Mouse (Mus musculus) left cerebral cortex, adult 8-10 months (tissue): ENCODE measurements at regions not wholly inside any gene's neighbourhood (a gene's known extent, or its start where the extent isn't known, plus 50 kb on each side); places are given as distances from the start of the nearest gene placed in this dataset.

ENCODE experiments used
- DNase-seq, 2 experiments: peaks; one replicate each; pipeline ENCODE4 v3.0.0; 2022; ENCODE audit warnings: low spot score in 2 of 2

- DNase-seq = no peak
These were observed 137.2 kb downstream of the Gm815 start for GRCm38 (mm10) chr19:27022917-27023316.

- DNase-seq = no peak
These were observed 143.2 kb downstream of the Gm815 start for GRCm38 (mm10) chr19:27028834-27029233.

GRCm38 (mm10) chr19:27031030-27031700, 145.5 kb downstream of the Gm815 start:
- no peak for DNase-seq

GRCm38 (mm10) chr19:27032621-27033020, 146.9 kb downstream of the Gm815 start:
- no peak for DNase-seq

- DNase-seq = no peak
These were observed 152.6 kb downstream of the Gm815 start for GRCm38 (mm10) chr19:27038298-27038697.

DNA sequence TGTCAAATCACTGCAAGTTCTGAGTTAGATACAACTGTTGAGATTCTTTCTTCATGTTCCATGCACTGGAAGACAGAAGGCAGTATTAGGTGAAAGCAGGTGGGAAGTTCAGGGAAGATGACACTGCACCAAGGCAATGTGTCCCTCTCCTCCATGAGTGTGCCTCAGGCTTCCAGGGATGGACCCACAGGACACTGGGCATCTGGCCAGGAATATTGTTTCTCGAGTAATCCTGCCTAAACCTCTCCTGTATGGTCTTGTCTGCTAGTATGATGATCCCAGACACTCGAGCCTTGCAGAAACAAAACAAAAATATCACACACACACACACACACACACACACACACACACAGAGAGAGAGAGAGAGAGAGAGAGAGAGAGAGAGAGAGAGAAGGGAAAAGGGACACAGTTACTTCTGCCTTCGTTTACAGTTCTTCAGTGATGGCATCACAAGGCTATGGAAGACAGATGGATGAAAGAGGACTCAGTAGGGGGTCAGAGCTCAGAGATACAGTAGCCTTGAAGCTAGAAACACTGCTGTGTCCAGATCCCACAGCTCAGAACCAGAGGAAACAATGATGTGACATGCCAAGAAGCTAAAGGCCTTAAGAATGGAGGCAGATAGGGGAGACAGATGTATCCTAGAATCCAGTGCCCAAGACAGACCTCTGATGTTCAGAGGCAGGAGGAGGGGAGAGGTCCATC, 154.8 kb downstream of the Gm815 start:
- no peak for DNase-seq

DNA sequence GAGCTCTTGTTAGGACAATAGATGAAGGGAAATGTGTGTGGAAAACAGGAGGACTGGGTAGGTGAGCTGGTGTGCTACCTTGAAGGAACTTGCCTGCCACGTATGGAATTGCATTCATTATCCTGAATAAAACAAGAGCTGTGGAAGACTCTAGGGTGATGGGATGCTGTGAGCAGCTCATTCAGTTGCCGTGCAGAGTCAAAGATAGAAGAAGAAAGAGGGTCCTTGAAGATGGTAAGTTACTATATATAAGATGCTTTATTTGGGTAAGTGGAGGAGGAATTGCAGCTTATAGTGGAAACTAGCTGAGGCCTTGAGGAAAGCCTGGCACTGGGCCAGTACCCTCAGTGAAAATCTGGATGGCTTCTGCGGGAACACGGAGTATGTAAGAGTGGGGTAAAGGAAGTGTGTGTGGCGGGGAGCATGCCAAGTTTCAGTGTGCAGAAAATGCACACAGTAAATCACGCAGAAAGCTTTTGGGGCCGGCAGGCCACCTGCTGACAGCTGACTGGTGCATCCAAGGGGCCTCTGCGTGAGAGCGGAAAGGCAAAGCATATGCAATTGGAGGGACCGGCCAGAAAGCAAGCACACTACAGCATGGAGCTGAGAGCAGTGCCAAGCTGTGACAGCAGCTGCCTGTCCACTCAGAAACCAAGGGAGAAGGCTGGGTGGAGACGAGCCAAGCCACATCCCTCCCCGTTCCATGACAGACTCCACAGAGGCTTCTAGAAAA, 149.7 kb upstream of the Vldlr start:
- DNase-seq = peak; percentile 55 to 80

DNA sequence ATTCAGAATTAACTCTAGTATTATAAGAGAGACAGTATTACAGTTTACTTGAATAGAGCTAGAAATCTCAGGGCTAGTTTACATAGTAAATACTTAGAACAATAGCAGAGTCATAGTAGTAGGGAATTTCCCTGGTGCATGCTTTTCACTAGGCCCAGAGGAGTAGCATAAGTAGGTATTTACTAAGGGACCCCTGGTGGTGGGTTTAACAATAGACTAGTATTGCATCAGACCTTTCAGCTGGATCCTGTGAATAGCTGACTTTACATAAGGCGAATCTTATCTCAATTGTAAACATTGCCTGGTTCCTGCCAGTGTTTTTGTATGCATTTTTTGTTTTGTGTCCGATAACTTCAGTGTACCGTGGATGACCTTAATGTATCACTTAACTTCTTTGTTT, 143.0 kb upstream of the Vldlr start:
- DNase-seq = no peak

DNA sequence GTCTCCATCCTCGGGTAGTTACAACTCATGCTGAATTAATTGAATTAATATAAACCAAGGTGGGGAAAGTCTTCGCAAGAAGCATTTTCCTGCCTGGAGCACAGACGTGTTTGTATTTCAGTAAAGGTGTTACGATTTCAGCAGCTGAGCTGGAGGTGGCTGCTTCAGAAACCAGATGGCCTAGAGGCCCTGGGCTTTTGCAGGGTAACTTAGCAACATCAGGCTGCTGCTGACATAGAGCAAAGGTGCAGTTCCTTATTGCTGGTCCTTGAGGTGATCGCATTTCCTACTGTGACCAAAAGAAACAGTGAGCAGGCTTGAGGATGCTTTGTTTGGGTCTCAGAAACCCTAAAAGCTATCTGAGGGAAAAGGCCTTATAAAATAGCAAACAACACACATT, 141.3 kb upstream of the Vldlr start:
- peak in 1 of 2 experiments; percentile 10 for DNase-seq

DNA sequence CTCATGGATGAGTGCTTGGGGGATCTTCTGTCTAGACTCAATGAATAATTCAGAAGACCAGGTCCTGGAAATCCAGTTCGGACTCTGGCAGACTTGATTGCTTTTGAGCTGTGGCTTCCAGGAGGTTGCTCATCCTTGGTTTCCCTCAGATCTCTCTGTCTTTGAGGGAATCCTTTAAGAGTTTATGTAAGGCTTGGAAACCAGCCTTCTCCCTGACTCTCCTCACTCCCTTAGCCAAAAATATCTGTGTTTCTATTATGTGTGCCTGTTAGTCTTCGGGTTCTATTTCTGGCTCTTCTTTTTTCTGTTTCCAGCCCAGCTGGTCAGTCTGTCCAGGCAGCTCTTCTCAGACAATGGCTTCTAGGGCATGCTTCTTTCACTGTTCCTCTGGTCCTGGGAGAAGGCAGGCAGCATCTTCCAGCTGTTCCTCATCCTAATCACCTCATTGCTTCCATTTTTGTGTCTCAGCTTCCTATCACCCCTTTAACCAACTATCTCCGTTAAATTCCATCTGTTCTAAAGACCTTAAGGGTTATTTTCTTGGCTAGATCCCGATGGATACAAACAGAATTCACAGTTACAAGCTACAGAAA, 139.3 kb upstream of the Vldlr start:
- peak in 1 of 2 experiments; percentile 15 for DNase-seq

DNA sequence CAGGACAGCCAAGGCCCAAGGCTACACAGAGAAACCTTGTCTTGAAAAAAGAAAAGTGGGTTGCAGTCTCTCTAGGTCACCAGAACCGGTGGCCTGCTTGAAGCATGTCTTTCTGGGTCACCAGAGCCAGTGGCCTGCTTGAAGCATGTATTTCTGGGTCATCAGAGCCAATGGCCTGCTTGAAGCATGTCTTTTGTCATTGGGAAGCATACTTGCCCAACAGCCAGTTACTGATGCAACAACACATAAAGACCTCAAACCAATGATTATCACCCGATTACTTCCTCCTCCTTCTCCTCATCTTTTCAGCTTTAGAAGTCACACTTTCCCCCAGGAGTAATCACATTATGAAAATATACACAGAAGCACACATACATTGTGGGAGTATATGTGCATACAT, 128.9 kb upstream of the Vldlr start:
- no peak for DNase-seq

DNA sequence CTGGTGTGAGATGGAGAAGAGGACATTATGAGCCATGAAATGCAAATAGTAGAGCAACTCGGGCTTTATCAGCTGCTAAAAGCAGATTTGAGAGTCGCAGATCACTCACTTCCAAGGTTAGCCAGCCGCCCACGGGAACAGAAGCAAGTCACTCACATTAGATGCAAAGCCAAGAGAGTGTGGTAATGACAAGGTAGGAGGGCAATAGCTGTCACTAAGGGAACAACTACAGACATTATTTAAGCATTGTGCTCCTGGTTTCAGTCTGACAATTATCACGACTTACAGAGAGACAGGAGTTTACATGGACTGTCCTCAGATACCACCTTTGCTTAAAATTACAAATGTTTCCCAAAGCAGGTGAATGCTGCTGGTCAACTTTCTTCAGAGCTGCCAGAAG, 128.5 kb upstream of the Vldlr start:
- DNase-seq = no peak

DNA sequence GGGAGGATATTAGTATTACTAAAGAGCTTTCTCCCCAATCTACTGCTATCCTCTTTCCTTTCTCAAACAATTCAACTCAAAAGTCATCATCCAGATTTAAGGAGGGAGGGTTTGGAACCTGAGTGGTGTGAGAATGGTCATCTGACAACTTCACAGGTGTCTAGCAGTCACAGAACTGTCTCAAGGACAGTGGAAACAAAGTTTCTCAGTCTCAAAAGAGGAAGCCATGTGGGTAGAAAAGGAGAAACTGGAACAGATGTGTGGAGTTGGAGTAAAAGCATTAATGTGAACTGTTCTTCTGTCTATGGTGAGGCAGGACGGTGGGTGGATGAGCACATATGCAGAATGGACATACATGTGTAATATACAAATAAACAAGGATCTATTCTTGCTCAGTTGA, 127.2 kb upstream of the Vldlr start:
- DNase-seq = no peak

DNA sequence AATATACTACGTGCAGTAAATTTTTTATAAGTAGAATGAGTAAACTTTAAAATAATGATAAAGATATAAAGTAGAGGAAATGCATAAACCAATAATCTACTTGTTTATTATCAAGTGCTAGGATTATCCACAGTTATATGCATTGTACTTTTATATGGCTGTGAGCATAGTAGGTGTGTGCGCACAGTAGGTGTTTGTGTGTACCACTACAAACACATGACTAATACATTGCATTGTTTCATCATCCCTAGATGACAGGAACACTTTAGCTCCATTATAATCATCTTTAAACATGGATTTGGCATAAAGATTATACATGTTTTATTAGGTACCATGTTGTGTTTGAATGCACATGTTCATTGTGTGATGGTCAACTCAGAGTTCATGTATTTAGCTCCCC, 124.7 kb upstream of the Vldlr start:
- DNase-seq = no peak

DNA sequence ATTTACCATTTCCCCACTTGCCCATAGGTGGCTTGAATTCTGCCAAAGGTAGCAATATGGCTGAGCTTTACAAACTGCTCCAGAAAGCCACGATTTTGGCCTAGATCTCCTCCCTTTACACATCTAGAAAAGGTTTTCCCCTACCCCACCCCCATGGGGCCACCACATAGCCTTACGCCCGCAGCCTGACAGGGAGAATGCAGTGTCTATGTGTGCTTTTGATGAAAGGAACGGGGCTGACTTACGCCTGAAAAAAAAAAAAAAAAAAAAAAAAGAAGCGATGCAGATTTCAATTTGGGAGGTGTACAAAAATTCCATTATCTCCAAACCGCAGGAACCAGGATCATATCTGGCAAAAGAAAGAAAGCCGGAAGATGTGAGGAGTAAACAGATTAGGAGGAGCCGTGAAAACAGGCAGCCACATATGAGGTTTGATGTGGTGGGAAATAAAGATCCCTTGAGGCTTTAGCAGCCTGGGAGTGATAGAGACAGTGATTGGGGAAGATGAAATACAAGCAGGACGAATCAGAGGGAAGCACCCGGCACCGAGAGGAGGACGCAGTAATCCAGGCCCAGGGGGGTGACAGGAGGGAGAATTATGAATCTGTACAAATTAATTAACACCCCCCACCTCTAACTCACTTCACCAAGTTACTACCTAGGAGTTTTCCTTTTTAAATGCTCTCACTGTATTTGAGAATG, 121.4 kb upstream of the Vldlr start:
- DNase-seq = no peak

- no peak for DNase-seq
These were observed 116.4 kb upstream of the Vldlr start for GRCm38 (mm10) chr19:27099921-27100320.

DNA sequence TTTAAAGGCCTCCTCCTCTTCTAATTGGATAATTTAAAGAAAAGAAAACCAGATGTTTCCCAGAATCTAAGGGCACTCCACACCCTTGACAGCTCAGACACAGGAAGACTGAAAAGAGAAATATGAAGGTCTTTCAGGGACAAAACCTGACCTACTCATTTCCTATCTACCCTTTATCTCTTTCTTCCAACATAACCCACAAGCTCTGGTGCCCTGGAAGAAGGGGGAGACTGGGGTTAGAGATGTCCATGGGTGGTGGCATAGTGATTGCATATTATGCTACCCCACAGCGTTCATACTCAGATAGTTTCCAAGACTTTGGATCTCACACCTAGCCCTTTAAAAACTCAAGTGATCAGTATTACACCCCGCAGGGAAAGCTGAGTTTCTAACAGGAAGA, 105.8 kb upstream of the Vldlr start:
- DNase-seq = no peak

DNA sequence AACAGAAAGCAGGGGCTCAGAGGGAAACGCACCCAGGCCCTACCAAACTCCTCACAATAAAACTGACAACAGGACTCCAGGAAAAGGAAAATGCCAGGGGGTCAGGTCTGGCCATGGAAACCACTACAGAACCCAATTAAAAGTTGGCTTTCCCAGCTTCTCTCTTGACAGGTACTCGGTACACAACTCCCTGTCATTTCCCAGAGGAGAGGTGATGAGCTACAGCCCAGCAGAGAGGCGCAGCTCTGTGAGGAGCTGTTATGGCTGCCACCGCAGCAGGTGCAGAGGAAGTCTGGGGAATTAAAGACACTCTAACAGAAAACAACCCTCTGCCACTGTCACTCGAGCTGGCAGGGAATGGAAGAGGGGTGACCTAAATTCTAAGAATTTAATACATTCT, 95.4 kb upstream of the Vldlr start:
- DNase-seq = no peak

GRCm38 (mm10) chr19:27122348-27122747, 93.9 kb upstream of the Vldlr start:
- no peak for DNase-seq

- DNase-seq = peak; percentile 48 to 80
These were observed 93.0 kb upstream of the Vldlr start for GRCm38 (mm10) chr19:27123334-27123733.

GRCm38 (mm10) chr19:27123806-27124469, 92.3 kb upstream of the Vldlr start:
- peak in 1 of 2 experiments; percentile 9 for DNase-seq
